Mouse (Mus musculus) adrenal gland, adult 8-10 months (tissue): ENCODE data around the gene Ppid. TPM values are rescaled to one million over a fixed set of nuclear protein-coding genes. Genes with fewer than 3 reads are reported as not detected.

Source experiments
- total RNA-seq, 4 experiments: library from RNA; stranded (reverse); gene quantifications; 2 replicates each; pipeline ENCODE4 v1.2.4; 2022

The Ppid gene
- total RNA-seq, 4 experiments from 2014 or later = 53.6 to 59.3 (median 57.8) TPM

Other genes with a start within 250 kb of the Ppid start
- gene Fnip2, start 23.5 kb upstream of the Ppid start, total RNA-seq = 10 to 100 TPM in 3 of 4 experiments, 1 to 10 TPM in 1; 9.1 to 13.0 (median 10.3) TPM
- 1 to 10 TPM; 2.1 to 2.6 (median 2.4) TPM for gene 4930579G24Rik, start 37.7 kb downstream of the Ppid start, total RNA-seq
- 100 to 1,000 TPM; 103 to 174 (median 153) TPM for gene Etfdh, start 38.2 kb downstream of the Ppid start, total RNA-seq
- gene Rxfp1, start 146.5 kb downstream of the Ppid start, total RNA-seq = under 1 TPM in 1 of 4 experiments, not detected in 3; 0.07 TPM